Mouse (Mus musculus): ENCODE results near the gene Rasl2-9. TPM values are rescaled to one million over a fixed set of nuclear protein-coding genes. Genes with fewer than 3 reads are reported as not detected.

Gene Rasl2-9
- polyA plus RNA-seq, 1 experiment from 2014 or later = 0.98 TPM

Small RNA genes lying within 50 kb of the gene (microRNA-seq; reads per million reads assigned to microRNA genes)
- gene Gm26217 = not detected

Other genes with a start within 250 kb of the Rasl2-9 start
- 0.46 and 0.57 TPM in 2 replicates for gene Isoc2a, start 248.8 kb downstream of the Rasl2-9 start, polyA plus RNA-seq (2015; fragmentation: Nextera tagmentation; extraction: Ambion mirVana)
- gene Gm36210, start 219.4 kb downstream of the Rasl2-9 start, polyA plus RNA-seq (2015; fragmentation: Nextera tagmentation; extraction: Ambion mirVana) = 0.32 and 0.38 TPM in 2 replicates
- 3.1 and 3.6 TPM in 2 replicates for gene Zfp628, start 210.7 kb downstream of the Rasl2-9 start, polyA plus RNA-seq (2015; fragmentation: Nextera tagmentation; extraction: Ambion mirVana)
- 48.2 and 49.4 TPM in 2 replicates for gene Nat14, start 203.9 kb downstream of the Rasl2-9 start, polyA plus RNA-seq (2015; fragmentation: Nextera tagmentation; extraction: Ambion mirVana)
- gene Ssc5d, start 200.2 kb downstream of the Rasl2-9 start, polyA plus RNA-seq (2015; fragmentation: Nextera tagmentation; extraction: Ambion mirVana) = 0.72 and 0.85 TPM in 2 replicates
- gene Sbk2, start 161.5 kb downstream of the Rasl2-9 start, polyA plus RNA-seq (2015; fragmentation: Nextera tagmentation; extraction: Ambion mirVana) = 0.18 TPM in 1 of 2 replicates, not detected in the other
- gene Sbk3, start 154.8 kb downstream of the Rasl2-9 start, polyA plus RNA-seq (2015; fragmentation: Nextera tagmentation; extraction: Ambion mirVana) = 0.60 and 0.93 TPM in 2 replicates
- gene Zfp579, start 129.8 kb downstream of the Rasl2-9 start, polyA plus RNA-seq (2015; fragmentation: Nextera tagmentation; extraction: Ambion mirVana) = 56.3 and 69.2 TPM in 2 replicates
- 6.7 and 7.9 TPM in 2 replicates for gene Zfp524, start 111.5 kb downstream of the Rasl2-9 start, polyA plus RNA-seq (2015; fragmentation: Nextera tagmentation; extraction: Ambion mirVana)
- 30.7 and 35.5 TPM in 2 replicates for gene Fiz1, start 111.3 kb downstream of the Rasl2-9 start, polyA plus RNA-seq (2015; fragmentation: Nextera tagmentation; extraction: Ambion mirVana)
- gene Gm44973, start 110.5 kb downstream of the Rasl2-9 start, polyA plus RNA-seq (2015; fragmentation: Nextera tagmentation; extraction: Ambion mirVana) = 0.41 and 1.0 TPM in 2 replicates
- gene Zfp865, start 105.6 kb downstream of the Rasl2-9 start, polyA plus RNA-seq (2015; fragmentation: Nextera tagmentation; extraction: Ambion mirVana) = 6.6 and 7.2 TPM in 2 replicates
- gene Ccdc106, start 105.4 kb downstream of the Rasl2-9 start, polyA plus RNA-seq (2015; fragmentation: Nextera tagmentation; extraction: Ambion mirVana) = 70.0 and 73.1 TPM in 2 replicates
- not detected in 2 replicates for gene 4632433K11Rik, start 91.8 kb downstream of the Rasl2-9 start, polyA plus RNA-seq (2015; fragmentation: Nextera tagmentation; extraction: Ambion mirVana)
- gene Zfp784, start 87.5 kb downstream of the Rasl2-9 start, polyA plus RNA-seq (2015; fragmentation: Nextera tagmentation; extraction: Ambion mirVana) = 10.5 and 10.8 TPM in 2 replicates
- 101 and 117 TPM in 2 replicates for gene Zfp580, start 74.4 kb downstream of the Rasl2-9 start, polyA plus RNA-seq (2015; fragmentation: Nextera tagmentation; extraction: Ambion mirVana)
- gene U2af2, start 63.8 kb downstream of the Rasl2-9 start, polyA plus RNA-seq (2015; fragmentation: Nextera tagmentation; extraction: Ambion mirVana) = 96.7 and 103 TPM in 2 replicates
- gene Epn1, start 45.7 kb downstream of the Rasl2-9 start, polyA plus RNA-seq (2015; fragmentation: Nextera tagmentation; extraction: Ambion mirVana) = 107 and 120 TPM in 2 replicates
- not detected in 2 replicates for gene Rfpl4, start 9.0 kb downstream of the Rasl2-9 start, polyA plus RNA-seq (2015; fragmentation: Nextera tagmentation; extraction: Ambion mirVana)
- gene Vmn1r55, start 23.7 kb upstream of the Rasl2-9 start, polyA plus RNA-seq (2015; fragmentation: Nextera tagmentation; extraction: Ambion mirVana) = 0.02 TPM in 1 of 2 replicates, not detected in the other
- not detected in 2 replicates for gene Vmn1r56, start 70.8 kb upstream of the Rasl2-9 start, polyA plus RNA-seq (2015; fragmentation: Nextera tagmentation; extraction: Ambion mirVana)
- gene Vmn1r57, start 92.5 kb upstream of the Rasl2-9 start, polyA plus RNA-seq (2015; fragmentation: Nextera tagmentation; extraction: Ambion mirVana) = not detected in 2 replicates
- not detected in 2 replicates for gene Gm5065, start 224.6 kb upstream of the Rasl2-9 start, polyA plus RNA-seq (2015; fragmentation: Nextera tagmentation; extraction: Ambion mirVana)
- not detected in 2 replicates for gene Nlrp2, start 225.1 kb upstream of the Rasl2-9 start, polyA plus RNA-seq (2015; fragmentation: Nextera tagmentation; extraction: Ambion mirVana)